Comparison of ENCODE assay signal across 23 mouse cellular contexts in the genomic region with DNA sequence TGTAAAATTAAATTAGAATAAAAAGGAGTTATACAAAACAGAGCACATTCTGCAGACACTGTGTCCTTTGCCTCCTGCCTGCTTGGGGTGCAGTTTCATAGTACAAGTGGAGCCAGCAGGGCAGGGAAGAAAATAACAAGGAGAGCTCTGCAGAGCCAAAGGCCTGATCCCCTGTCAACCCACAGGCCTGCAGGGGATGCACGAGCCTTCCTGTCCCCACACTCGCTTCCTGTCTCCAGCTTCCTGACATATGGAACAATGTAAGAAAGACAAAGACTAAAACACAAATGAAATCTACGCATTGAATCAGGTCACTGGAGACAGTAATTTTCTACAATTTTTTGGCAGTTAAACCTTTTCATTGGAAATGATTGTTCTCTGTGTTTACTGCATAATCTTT.
DNase-seq lines count a peak whose midpoint lies in the region; ATAC-seq lines count a peak whose summit lies in the region.
"Had no signal": no experiment of that assay in that cellular context is flagged by ENCODE, and none has a peak within 500 bp of the region (broad histone marks: within the 10 kb centered on the region; RNA-seq: fewer than 3 reads in every experiment).

No protein-coding gene starts in this region.

- H3K27ac ChIP-seq in embryonic facial prominence, embryonic 14.5 days (replicated peaks; ENCODE audit: low read depth, low read length): no peak overlapping the region; the same call in 1 of the 2 replicates
- H3K27ac ChIP-seq: embryonic facial prominence, embryonic 12.5 days; forebrain, embryonic 12.5 days; hindbrain, embryonic 12.5 days; left cerebral cortex, adult 2 months; liver, embryonic 13.5 days; midbrain, embryonic 13.5 days had no signal

- no peaks in the 10 kb centered on the region for H3K4me1 ChIP-seq in embryonic facial prominence, embryonic 14.5 days (ENCODE audit: control insufficient read depth, insufficient read depth, low read length)
- H3K4me1 ChIP-seq: embryonic facial prominence, embryonic 12.5 days; forebrain, embryonic 12.5 days; hindbrain, embryonic 12.5 days; liver, embryonic 13.5 days; megakaryocyte, embryonic 14.5 days; midbrain, embryonic 13.5 days had no signal

- 40% methylated on average over 3 of the region's 3 CpGs for WGBS in embryonic facial prominence, embryonic 14.5 days

- H3K9me3 ChIP-seq in embryonic facial prominence, embryonic 14.5 days (ENCODE audit: control insufficient read depth, low read length): no peaks in the 10 kb centered on the region
- H3K9me3 ChIP-seq: embryonic facial prominence, embryonic 12.5 days; forebrain, embryonic 12.5 days; hindbrain, embryonic 12.5 days; liver, embryonic 13.5 days; megakaryocyte, embryonic 14.5 days; midbrain, embryonic 13.5 days had no signal

- H3K4me2 ChIP-seq in embryonic facial prominence, embryonic 14.5 days (ENCODE audit: low read depth, low read length): no peak overlapping the region
- H3K4me2 ChIP-seq: embryonic facial prominence, embryonic 12.5 days; forebrain, embryonic 12.5 days; hindbrain, embryonic 12.5 days; liver, embryonic 13.5 days; midbrain, embryonic 13.5 days had no signal

- no peak overlapping the region for H3K4me3 ChIP-seq in embryonic facial prominence, embryonic 14.5 days (ENCODE audit: low read depth, low read length)
- H3K4me3 ChIP-seq: embryonic facial prominence, embryonic 12.5 days; erythroblast, embryonic 14.5 days; forebrain, embryonic 12.5 days; hindbrain, embryonic 12.5 days; left cerebral cortex, adult 2 months; liver, embryonic 13.5 days; megakaryocyte, embryonic 14.5 days; midbrain, embryonic 13.5 days had no signal

- no peak for ATAC-seq in embryonic facial prominence, embryonic 14.5 days (ENCODE audit: low read depth)
- ATAC-seq: CD4-positive, CD25-positive, alpha-beta regulatory T cell, adult 4 months; inflammation-experienced regulatory T-cells, adult 6 months; midbrain, embryonic 13.5 days had no signal

- H3K27me3 ChIP-seq in embryonic facial prominence, embryonic 14.5 days (replicated peaks; ENCODE audit: control insufficient read depth, insufficient read depth, low read length): no peaks in the 10 kb centered on the region
- H3K27me3 ChIP-seq: embryonic facial prominence, embryonic 12.5 days; forebrain, embryonic 12.5 days; hindbrain, embryonic 12.5 days; liver, embryonic 13.5 days; megakaryocyte, embryonic 14.5 days; midbrain, embryonic 13.5 days had no signal

- H3K36me3 ChIP-seq in embryonic facial prominence, embryonic 14.5 days (ENCODE audit: control insufficient read depth, insufficient read depth, low read length): no peaks in the 10 kb centered on the region
- H3K36me3 ChIP-seq: embryonic facial prominence, embryonic 12.5 days; forebrain, embryonic 12.5 days; hindbrain, embryonic 12.5 days; liver, embryonic 13.5 days; midbrain, embryonic 13.5 days had no signal

- no peak overlapping the region for H3K9ac ChIP-seq in embryonic facial prominence, embryonic 14.5 days (ENCODE audit: low read depth, low read length)
- H3K9ac ChIP-seq: embryonic facial prominence, embryonic 12.5 days; forebrain, embryonic 12.5 days; hindbrain, embryonic 12.5 days; liver, embryonic 13.5 days; midbrain, embryonic 13.5 days had no signal

- DNase-seq in embryo, embryonic 10 days (ENCODE audit: low spot score): peak; percentile 13
- no peak for DNase-seq in embryo, embryonic 9.5 days (ENCODE audit: extremely low spot score)
- DNase-seq in heart, postnatal 4 days: peak; percentile 11
- DNase-seq in heart, adult 11 months: no peak
- DNase-seq in kidney, postnatal 14 days: peak; percentile 40
- DNase-seq in kidney, adult 8-10 months: no peak
- peak; percentile 55 for DNase-seq in embryonic facial prominence, embryonic 14.5 days (ENCODE audit: low spot score)
- no peak for DNase-seq in spleen, postnatal 4 days (ENCODE audit: low spot score in 2 of 2)
- DNase-seq: cerebellum, adult 2 months; cerebellum, postnatal 25 days; gastrocnemius, postnatal 25 days; liver, embryonic 13.5 days; thymus, adult 18-20 months; thymus, postnatal 36 days had no signal

Comparison
In these comparisons a context has a peak if more than half of its experiments do, and no peak if none do; other contexts are left out.
1. DNase-seq: peak in embryo, embryonic 10 days (single experiment), heart, postnatal 4 days (single experiment), kidney, postnatal 14 days (single experiment) and embryonic facial prominence, embryonic 14.5 days (single experiment); none in embryo, embryonic 9.5 days (single experiment), heart, adult 11 months (single experiment), kidney, adult 8-10 months (0 of 2) and spleen, postnatal 4 days (0 of 2).